Mouse (Mus musculus) thymus, adult 2 months (tissue): ENCODE data around the gene Idnk. TPM values are rescaled to one million over a fixed set of nuclear protein-coding genes. Genes with fewer than 3 reads are reported as not detected.
"Not testable (repeated sequence)": the region's sequence is repeated elsewhere in the genome, so short reads cannot be mapped to it uniquely, and the experiment has no call there.

Experiments
- DNase-seq: peaks from one replicate; pipeline ENCODE4 v3.0.0; 2021
- H3K27ac ChIP-seq: fragments of 200-500 bp; 2 replicates; pipeline ENCODE4 v1.5.1; 2012; ENCODE audit warnings: low read length, control low read depth; ENCODE audit not compliant: control insufficient read depth, insufficient read depth
- H3K27me3 ChIP-seq: fragments of 200-500 bp; 2 replicates; pipeline ENCODE4 v1.6.1; 2012; ENCODE audit warnings: mild to moderate bottlenecking, low read length, moderate library complexity, mixed read lengths; ENCODE audit not compliant: control insufficient read depth, insufficient read depth
- H3K36me3 ChIP-seq: fragments of 200-500 bp; 2 replicates; pipeline ENCODE4 v1.6.1; 2012; ENCODE audit warnings: mild to moderate bottlenecking, low read length, moderate library complexity; ENCODE audit not compliant: control insufficient read depth, insufficient read depth
- H3K4me1 ChIP-seq: fragments of 200-500 bp; replicated peaks from 2 replicates; pipeline ENCODE4 v1.6.1; 2012; ENCODE audit warnings: low read length; ENCODE audit not compliant: control insufficient read depth, insufficient read depth
- H3K4me3 ChIP-seq: fragments of 200-500 bp; 2 replicates; pipeline ENCODE4 v1.5.1; 2012; ENCODE audit warnings: mild to moderate bottlenecking, low read length, control low read depth, moderate library complexity; ENCODE audit not compliant: control insufficient read depth, insufficient read depth
- CTCF ChIP-seq: fragments of 200-500 bp; IDR thresholded peaks from 2 replicates; pipeline ENCODE4 v1.5.1; 2012; ENCODE audit warnings: mild to moderate bottlenecking, control low read depth, low read length, moderate library complexity, borderline replicate concordance; ENCODE audit not compliant: control insufficient read depth, poor library complexity, insufficient read depth; ENCODE audit errors: extremely low read depth
- POLR2A ChIP-seq: fragments of 200-500 bp; IDR thresholded peaks from 2 replicates; pipeline ENCODE4 v1.6.1; 2012; ENCODE audit warnings: mild to moderate bottlenecking, low read length, control low read depth, moderate library complexity; ENCODE audit not compliant: control insufficient read depth, poor library complexity, insufficient read depth; ENCODE audit errors: extremely low read depth
- WGBS: fragments of 180-500 bp; shearing (Covaris S2); methylation state at CpG from one replicate; pipeline ENCODE4 v1.1.7; 2018; 5-methylcytosine and 5-hydroxymethylcytosine counted together
- polyA plus RNA-seq: library from polyadenylated mRNA; depleted of rRNA; stranded (reverse); fragments of >200 nt; gene quantifications from 2 replicates; pipeline ENCODE4 v1.2.3, GENCODE M21; 2012

The Idnk gene
- polyA plus RNA-seq, 1 experiment = 57.2 TPM

DNA sequence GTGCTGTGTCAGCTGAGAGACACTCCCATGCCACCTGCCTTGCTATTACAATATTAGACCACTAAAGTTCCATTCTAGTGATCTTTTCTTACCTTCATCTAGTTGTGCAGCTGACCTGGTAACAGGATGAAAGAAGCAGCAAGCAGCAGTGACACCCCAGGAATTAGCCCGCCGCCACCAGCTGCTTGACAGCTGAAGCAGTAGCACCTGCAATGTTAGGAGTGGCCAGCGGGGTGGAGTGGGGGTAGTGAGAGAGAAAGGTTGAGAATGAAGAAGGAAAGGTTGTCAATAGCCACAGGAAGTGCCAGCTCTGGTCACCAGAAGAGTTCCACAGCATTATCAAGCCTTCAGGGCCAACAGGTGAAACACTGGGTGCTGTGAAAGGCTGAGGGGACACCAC lies 25.8 kb upstream of the Idnk start:
- WGBS = 63% methylated on average over 3 of the region's 3 CpGs
- Histone ChIP-seq H3K27me3 (no peaks in the 10 kb centered on the region), H3K4me1 (peaks cover 6% of the 10 kb centered on the region), H3K36me3 (no peaks in the 10 kb centered on the region), H3K4me3 (no peak overlapping the region), H3K27ac (no peak overlapping the region)
- no peak for DNase-seq
- no peak for TF ChIP-seq CTCF
- no peak for TF ChIP-seq POLR2A

DNA sequence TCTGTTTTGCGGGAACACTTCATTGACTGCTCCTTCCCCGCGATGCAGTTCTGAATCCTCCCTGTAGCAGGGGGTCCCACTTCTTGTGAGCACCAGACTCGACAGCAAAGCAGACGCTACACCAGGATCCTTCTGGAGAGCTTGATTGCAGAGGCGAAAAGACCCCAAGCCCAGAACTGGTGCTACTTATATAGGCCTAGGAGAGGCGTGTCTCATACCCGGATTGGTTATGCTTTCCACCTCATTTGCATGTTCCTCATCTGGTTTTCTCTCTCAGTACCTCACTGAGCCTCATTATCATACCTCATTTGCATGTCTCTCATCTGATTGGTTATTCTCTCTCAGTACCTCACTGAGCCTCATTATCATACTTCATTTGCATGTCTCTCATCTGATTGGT lies 10.8 kb upstream of the Idnk start:
- H3K4me1 ChIP-seq, H3K4me3 ChIP-seq, H3K27ac ChIP-seq, H3K36me3 ChIP-seq, H3K27me3 ChIP-seq, DNase-seq: not testable (repeated sequence)
- WGBS = 99% methylated on average over 8 of the region's 8 CpGs

- H3K27me3 ChIP-seq = no peaks in the 10 kb centered on the region; the same call in 1 of the 2 replicates
- no peak overlapping the region for H3K4me3 ChIP-seq
- H3K4me1 ChIP-seq = peaks cover 6% of the 10 kb centered on the region
- DNase-seq = no peak
- TF ChIP-seq CTCF (no peak), POLR2A (no peak)
- no peak overlapping the region for H3K27ac ChIP-seq
- no peaks in the 10 kb centered on the region for H3K36me3 ChIP-seq
- WGBS = 86% methylated on average over 1 of the region's 1 CpGs
These were observed 9.7 kb upstream of the Idnk start for GRCm38 (mm10) chr13:58147760-58148159.

DNA sequence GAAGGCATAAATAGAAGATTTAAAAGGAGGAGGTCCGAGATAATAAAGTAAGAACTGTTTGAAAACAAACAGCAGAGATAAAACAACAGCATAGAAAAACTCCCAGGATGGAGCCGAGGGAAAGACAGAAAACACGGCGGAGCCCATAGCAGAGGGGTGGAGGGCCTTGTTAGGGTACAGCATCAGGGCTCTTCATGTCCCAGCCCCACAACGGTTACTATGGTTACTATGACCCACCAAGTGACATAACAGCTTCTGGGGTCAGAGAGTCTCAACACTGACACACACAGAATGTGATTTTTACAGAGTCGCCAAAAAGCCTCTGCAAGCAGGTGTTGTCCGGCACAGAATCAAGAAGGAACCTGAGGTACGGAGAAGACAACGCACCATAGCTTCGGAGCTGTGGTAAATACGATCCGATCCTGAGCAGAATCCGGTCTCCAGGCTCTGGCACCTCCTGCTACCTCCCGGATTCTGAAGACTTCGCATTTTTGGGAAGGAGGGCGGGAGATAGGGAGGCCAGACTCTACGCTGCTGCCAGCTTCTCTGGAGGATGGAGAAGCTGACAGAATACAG lies 9.1 kb upstream of the Idnk start:
- H3K27me3 ChIP-seq = no peaks in the 10 kb centered on the region; the same call in 1 of the 2 replicates
- H3K4me1 ChIP-seq = peaks cover 6% of the 10 kb centered on the region
- peak overlapping the region; percentile 36 for H3K4me3 ChIP-seq
- no peak overlapping the region for H3K27ac ChIP-seq
- DNase-seq = peak; percentile 44
- H3K36me3 ChIP-seq = no peaks in the 10 kb centered on the region
- TF ChIP-seq CTCF (no peak), POLR2A (no peak)
- 5% methylated on average over 17 of the region's 17 CpGs for WGBS

GRCm38 (mm10) chr13:58149033-58149558 lies 8.4 kb upstream of the Idnk start:
- WGBS = 54% methylated on average over 5 of the region's 5 CpGs
- Histone ChIP-seq H3K27ac (no peak overlapping the region), H3K4me3 (no peak overlapping the region), H3K4me1 (peaks cover 6% of the 10 kb centered on the region), H3K36me3 (no peaks in the 10 kb centered on the region), H3K27me3 (no peaks in the 10 kb centered on the region; the same call in 1 of the 2 replicates)
- no peak for DNase-seq
- TF ChIP-seq POLR2A = no peak
- TF ChIP-seq CTCF = no peak

DNA sequence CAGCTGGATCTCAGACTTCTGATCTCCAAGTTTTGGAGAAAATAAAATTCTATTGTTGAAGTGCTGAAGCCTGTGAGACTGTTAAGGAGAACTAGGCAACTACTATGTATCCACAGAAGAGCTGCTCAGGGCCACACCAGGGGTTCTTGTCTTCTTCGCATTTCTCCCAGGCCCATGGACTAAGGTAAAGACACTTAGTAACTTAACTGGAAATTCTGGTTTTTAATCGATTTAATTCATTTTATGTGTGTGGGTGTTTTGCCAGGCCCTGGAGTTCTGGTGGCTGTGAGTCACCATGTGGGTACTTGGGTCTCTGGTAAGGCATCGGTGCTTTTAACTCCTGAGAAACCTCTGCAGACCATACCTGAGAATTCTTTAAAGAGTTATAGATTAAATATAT lies 7.8 kb upstream of the Idnk start:
- Histone ChIP-seq H3K4me1 (peaks cover 6% of the 10 kb centered on the region), H3K27me3 (no peaks in the 10 kb centered on the region; the same call in 1 of the 2 replicates), H3K36me3 (no peaks in the 10 kb centered on the region), H3K27ac (no peak overlapping the region), H3K4me3 (no peak overlapping the region)
- TF ChIP-seq CTCF = no peak
- TF ChIP-seq POLR2A = no peak
- DNase-seq = no peak
- WGBS = 93% methylated on average over 3 of the region's 3 CpGs

DNA sequence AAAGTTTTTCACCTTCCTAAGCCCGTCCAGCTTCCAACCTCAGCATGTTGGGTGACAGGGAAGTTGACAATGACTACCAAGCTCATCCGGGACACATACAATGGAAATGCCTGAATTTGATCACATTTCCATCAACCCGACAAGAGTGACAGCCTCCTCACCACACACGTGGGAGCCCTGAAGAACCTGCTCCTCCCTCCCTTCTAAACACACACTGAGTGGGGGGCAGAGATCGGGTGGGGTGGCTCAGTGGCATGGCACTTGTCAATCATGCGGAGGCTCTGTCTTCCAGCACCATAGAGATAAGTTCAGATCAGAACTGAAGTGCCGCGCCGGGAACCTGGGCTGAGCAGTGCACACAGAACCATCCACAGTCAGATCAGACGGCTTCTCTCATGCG lies 7.0 kb upstream of the Idnk start:
- WGBS = 90% methylated on average over 11 of the region's 11 CpGs
- Histone ChIP-seq H3K36me3 (no peaks in the 10 kb centered on the region), H3K4me1 (peaks cover 6% of the 10 kb centered on the region), H3K27me3 (no peaks in the 10 kb centered on the region; the same call in 1 of the 2 replicates), H3K27ac (no peak overlapping the region), H3K4me3 (no peak overlapping the region)
- DNase-seq = no peak
- no peak for TF ChIP-seq CTCF
- no peak for TF ChIP-seq POLR2A
